Mouse (Mus musculus): Measurements from ENCODE around the gene Nipsnap1. TPM values are rescaled to one million over a fixed set of nuclear protein-coding genes. Genes with fewer than 3 reads are reported as not detected.

Nipsnap1 gene
- polyA plus RNA-seq, 1 experiment from 2014 or later = 91.7 TPM

DNA sequence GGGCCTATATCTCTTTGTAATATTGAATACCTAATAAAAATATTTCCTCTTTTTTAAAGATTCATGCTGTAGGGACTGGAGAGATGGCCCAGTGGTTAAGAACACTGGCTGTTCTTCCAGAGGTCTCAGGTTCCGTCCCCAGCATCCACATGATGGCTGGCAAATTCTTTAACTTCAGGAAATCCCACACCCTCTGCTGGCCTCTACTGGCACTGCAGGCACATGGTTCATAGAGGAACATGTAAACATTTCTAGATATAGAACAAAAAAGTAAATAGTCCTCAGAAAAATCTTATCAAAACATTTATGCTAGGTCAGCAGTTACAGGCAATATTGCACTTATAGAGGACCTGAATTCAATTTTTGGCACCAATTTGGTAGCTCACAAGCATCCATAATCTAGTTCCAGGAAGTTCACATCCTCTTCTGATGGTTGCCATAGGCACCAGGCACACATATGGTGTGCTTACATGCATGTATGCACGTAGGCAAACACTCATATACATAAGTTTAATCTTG lies 11.7 kb downstream of the Nipsnap1 start:
- 66% methylated on average over 2 of the region's 2 CpGs for WGBS
- Histone ChIP-seq H3K36me3 (replicated peaks) (peaks cover 74% of the 10 kb centered on the region), H3K4me1 (peaks cover 8% of the 10 kb centered on the region), H3K9me3 (no peaks in the 10 kb centered on the region), H3K27me3 (replicated peaks; ENCODE audit: low read depth, poor library complexity, severe bottlenecking) (no peaks in the 10 kb centered on the region), H3K4me3 (no peak overlapping the region), H3K27ac (replicated peaks) (no peak overlapping the region)
- DNase-seq (ENCODE audit: low spot score) = peak; percentile 59

- Histone ChIP-seq H3K27ac (replicated peaks) (no peak overlapping the region), H3K4me3 (no peak overlapping the region), H3K36me3 (replicated peaks) (peaks cover 85% of the 10 kb centered on the region), H3K27me3 (replicated peaks; ENCODE audit: low read depth, poor library complexity, severe bottlenecking) (no peaks in the 10 kb centered on the region), H3K9me3 (no peaks in the 10 kb centered on the region), H3K4me1 (peaks cover 8% of the 10 kb centered on the region)
- 93% methylated on average over 3 of the region's 3 CpGs for WGBS
- no peak for DNase-seq (ENCODE audit: low spot score)
These were observed 13.2 kb downstream of the Nipsnap1 start for GRCm38 (mm10) chr11:4886987-4887386.

- H3K36me3 ChIP-seq (replicated peaks) = peaks cover 62% of the 10 kb centered on the region
- peaks cover 8% of the 10 kb centered on the region for H3K4me1 ChIP-seq
- no peaks in the 10 kb centered on the region for H3K9me3 ChIP-seq
- H3K27ac ChIP-seq (replicated peaks) = peak within 1 kb of the TSS; percentile 88
- no peaks in the 10 kb centered on the region for H3K27me3 ChIP-seq (replicated peaks; ENCODE audit: low read depth, poor library complexity, severe bottlenecking)
- 3% methylated on average over 52 of the region's 52 CpGs for WGBS
- peak within 1 kb of the TSS; percentile 80 for H3K4me3 ChIP-seq
- DNase-seq (ENCODE audit: low spot score) = peak; percentile 88
These were observed 21.4 kb downstream of the Nipsnap1 start, which contains the start of gene Thoc5 for GRCm38 (mm10) chr11:4894848-4895816. Thoc5 (plus strand) TSS chr11:4895320.

DNA sequence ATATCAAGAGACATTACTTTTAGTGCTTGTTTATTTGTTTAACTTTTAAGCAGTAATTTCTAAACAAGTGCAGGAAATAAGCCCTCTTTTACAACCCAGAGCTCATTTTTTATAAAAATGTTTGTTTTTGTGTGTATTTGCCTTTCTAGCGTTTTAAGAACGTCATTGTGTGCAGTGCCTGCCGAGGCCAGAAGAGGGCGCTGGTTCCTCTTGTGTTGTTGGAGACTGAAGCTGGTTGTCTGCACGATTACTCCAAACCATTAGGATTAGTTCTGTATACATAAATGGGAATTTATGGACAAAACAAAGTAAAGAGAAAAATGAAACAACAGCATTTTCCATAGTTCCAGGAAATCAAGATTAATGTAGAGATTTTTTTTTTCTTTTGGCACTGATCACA lies 26.7 kb downstream of the Nipsnap1 start:
- peak; percentile 33 for DNase-seq (ENCODE audit: low spot score)

DNA sequence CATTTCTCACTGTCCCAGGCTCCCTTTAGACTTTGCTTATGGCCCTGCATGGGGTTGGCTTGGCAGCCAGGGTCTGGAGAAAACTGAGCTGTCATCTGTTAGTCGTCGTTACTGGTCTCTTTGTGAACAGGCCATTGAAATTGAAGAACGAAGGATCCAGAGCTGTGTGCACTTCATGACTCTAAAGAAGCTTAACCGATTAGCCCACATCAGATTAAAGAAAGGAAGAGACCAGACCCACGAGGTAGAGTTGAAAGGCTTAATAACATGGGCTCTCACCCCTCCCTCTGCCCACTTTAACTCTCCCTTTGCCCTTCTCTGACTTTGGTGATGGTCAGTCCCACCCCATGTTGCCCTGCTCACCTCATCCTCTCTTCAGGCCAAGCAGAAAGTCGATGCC lies 28.2 kb downstream of the Nipsnap1 start:
- Histone ChIP-seq H3K27ac (replicated peaks) (no peak overlapping the region), H3K4me3 (no peak overlapping the region), H3K27me3 (replicated peaks; ENCODE audit: low read depth, poor library complexity, severe bottlenecking) (no peaks in the 10 kb centered on the region), H3K36me3 (replicated peaks) (peaks cover 83% of the 10 kb centered on the region), H3K4me1 (no peaks in the 10 kb centered on the region), H3K9me3 (no peaks in the 10 kb centered on the region)
- DNase-seq (ENCODE audit: low spot score) = no peak
- 90% methylated on average over 6 of the region's 6 CpGs for WGBS

More for the DNA sequence above, 26.7 kb downstream of the Nipsnap1 start:
- Histone ChIP-seq H3K27me3 (replicated peaks; ENCODE audit: low read depth, poor library complexity, severe bottlenecking) (no peaks in the 10 kb centered on the region), H3K27ac (replicated peaks) (no peak overlapping the region), H3K4me1 (peaks cover 8% of the 10 kb centered on the region), H3K9me3 (no peaks in the 10 kb centered on the region), H3K4me3 (no peak overlapping the region), H3K36me3 (replicated peaks) (peaks cover 73% of the 10 kb centered on the region)
- WGBS = 72% methylated on average over 5 of the region's 5 CpGs

DNA sequence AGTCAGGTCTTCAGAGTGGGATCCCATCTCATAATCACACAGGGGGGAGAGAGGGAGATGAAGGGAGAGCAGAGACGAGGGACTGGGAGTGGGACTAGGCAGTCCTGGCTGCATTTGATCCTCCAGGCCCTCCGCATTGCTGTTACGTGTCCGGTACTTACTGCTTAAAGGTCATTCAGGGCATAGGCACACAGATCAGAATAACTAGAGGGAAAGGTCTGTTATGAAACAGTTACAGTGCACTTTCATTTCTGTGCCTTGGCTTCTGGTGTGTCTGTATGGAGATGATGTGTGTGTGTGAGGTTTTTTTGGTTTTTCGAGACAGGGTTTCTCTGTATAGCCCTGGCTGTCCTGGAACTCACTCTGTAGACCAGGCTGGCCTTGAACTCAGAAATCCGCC lies 32.5 kb downstream of the Nipsnap1 start:
- no peak for DNase-seq (ENCODE audit: low spot score)
- WGBS = 85% methylated on average over 6 of the region's 6 CpGs
- Histone ChIP-seq H3K4me1 (no peaks in the 10 kb centered on the region), H3K4me3 (no peak overlapping the region), H3K27me3 (replicated peaks; ENCODE audit: low read depth, poor library complexity, severe bottlenecking) (no peaks in the 10 kb centered on the region), H3K36me3 (replicated peaks) (peaks cover 91% of the 10 kb centered on the region), H3K9me3 (no peaks in the 10 kb centered on the region), H3K27ac (replicated peaks) (no peak overlapping the region)

- no peak overlapping the region for H3K4me3 ChIP-seq
- peak; percentile 62 for DNase-seq (ENCODE audit: low spot score)
- H3K27me3 ChIP-seq (replicated peaks; ENCODE audit: low read depth, poor library complexity, severe bottlenecking) = no peaks in the 10 kb centered on the region
- WGBS = 57% methylated on average over 1 of the region's 1 CpGs
- no peak overlapping the region for H3K27ac ChIP-seq (replicated peaks)
- H3K4me1 ChIP-seq = no peaks in the 10 kb centered on the region
- H3K9me3 ChIP-seq = no peaks in the 10 kb centered on the region
- H3K36me3 ChIP-seq (replicated peaks) = peaks cover 99% of the 10 kb centered on the region
These were observed 42.3 kb downstream of the Nipsnap1 start for GRCm38 (mm10) chr11:4916068-4916467.

DNA sequence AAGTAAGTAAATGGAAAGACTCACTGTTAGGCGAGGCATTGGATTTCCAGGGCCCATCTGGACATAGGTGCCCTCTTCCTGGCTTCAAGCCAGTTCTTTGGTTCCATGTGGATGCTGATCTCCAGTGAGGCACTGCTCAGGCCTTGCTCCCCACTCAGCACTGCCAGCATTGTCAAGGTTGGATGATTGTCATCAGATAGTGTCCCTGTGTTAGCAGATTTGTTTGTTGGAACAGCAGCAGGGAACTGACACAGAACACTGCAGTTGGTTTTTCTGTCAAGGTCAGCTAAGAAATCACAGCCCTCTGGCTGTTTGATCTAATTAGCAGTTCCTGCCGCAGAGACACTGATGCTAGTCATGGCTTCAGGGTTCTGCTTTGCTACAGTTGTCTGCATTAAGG lies 47.5 kb downstream of the Nipsnap1 start:
- H3K27me3 ChIP-seq (replicated peaks; ENCODE audit: low read depth, poor library complexity, severe bottlenecking) = no peaks in the 10 kb centered on the region
- H3K4me1 ChIP-seq = no peaks in the 10 kb centered on the region
- no peaks in the 10 kb centered on the region for H3K9me3 ChIP-seq
- DNase-seq (ENCODE audit: low spot score) = no peak
- no peak overlapping the region for H3K27ac ChIP-seq (replicated peaks)
- no peak overlapping the region for H3K4me3 ChIP-seq
- H3K36me3 ChIP-seq (replicated peaks) = peaks cover 100% of the 10 kb centered on the region
- WGBS = 87% methylated on average over 2 of the region's 2 CpGs

DNA sequence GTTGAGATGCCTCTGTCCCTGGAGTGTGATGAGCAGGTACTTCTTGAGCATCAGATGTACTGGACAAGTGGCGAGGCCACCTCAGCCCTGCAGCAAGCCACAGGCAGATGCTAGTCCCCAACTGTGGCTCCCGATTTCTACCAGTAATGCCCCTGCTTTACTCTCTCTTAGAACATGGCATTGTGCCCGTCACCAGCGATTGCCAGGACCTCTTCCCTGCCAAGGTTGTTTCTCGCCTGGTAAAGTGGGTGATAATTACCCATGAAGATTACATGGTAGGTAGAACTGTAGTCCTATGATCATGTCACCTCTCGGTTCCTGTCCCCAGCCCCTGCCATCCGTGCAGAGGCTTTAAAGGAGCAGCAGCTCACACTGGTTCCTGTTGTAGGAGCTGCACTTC lies 48.0 kb downstream of the Nipsnap1 start:
- WGBS = 87% methylated on average over 7 of the region's 7 CpGs
- H3K27me3 ChIP-seq (replicated peaks; ENCODE audit: low read depth, poor library complexity, severe bottlenecking) = no peaks in the 10 kb centered on the region
- H3K27ac ChIP-seq (replicated peaks) = no peak overlapping the region
- H3K4me1 ChIP-seq = no peaks in the 10 kb centered on the region
- H3K36me3 ChIP-seq (replicated peaks) = peaks cover 100% of the 10 kb centered on the region
- no peak overlapping the region for H3K4me3 ChIP-seq
- DNase-seq (ENCODE audit: low spot score) = no peak
- H3K9me3 ChIP-seq = no peaks in the 10 kb centered on the region

DNA sequence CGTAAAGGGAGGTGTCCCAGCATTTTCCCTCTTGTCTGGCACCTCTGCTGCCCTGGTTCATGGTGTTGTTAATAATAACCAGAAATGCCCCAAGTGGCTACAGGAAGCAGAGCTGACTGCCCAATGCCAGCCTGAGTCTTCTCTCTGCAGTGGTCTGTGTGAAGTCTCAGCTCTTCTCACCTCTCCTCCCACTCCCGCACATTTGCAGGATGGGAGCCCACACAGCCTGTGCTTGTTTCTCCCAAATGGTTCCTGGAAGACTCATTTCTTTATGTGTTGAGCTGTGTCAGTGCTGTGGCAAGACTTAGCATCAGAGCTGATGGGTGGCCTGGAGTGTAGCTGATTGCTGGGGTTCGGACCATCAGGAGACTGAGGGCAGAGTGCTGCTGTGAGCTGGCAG lies 53.5 kb downstream of the Nipsnap1 start:
- Histone ChIP-seq H3K9me3 (no peaks in the 10 kb centered on the region), H3K36me3 (replicated peaks) (peaks cover 92% of the 10 kb centered on the region), H3K27me3 (replicated peaks; ENCODE audit: low read depth, poor library complexity, severe bottlenecking) (no peaks in the 10 kb centered on the region), H3K4me3 (no peak overlapping the region), H3K4me1 (no peaks in the 10 kb centered on the region), H3K27ac (replicated peaks) (no peak overlapping the region)
- 87% methylated on average over 3 of the region's 3 CpGs for WGBS
- DNase-seq (ENCODE audit: low spot score) = no peak

DNA sequence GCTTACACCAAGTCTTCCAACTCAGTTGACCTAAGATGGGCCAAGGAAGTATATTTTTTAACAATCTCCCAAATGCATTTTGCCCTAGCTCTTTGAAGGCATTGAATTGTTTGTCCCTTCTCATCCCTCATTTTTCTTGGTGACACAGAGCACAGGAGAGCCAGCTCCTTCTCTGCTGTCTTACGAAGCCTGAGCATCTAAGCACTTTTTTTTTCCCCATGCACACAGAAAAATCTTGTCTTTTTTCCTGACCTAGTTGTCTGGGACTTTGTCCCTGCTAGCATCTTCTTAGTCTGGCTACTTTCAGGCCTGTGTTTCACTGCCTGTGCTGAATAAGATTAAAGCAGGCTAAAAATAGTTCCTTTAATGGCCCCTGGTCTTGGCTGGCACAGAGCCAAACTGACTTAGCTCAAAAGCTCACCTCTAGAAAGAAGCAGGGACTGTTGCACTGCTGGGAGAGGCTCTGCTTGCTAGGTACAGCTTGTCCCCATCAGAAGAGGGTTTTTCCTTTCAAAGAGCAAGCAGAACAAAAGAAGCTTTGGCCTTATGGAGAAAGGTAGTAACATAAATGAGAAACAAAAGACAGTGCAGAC lies 57.4 kb downstream of the Nipsnap1 start:
- 87% methylated on average over 1 of the region's 1 CpGs for WGBS
- no peaks in the 10 kb centered on the region for H3K27me3 ChIP-seq (replicated peaks; ENCODE audit: low read depth, poor library complexity, severe bottlenecking)
- peaks cover 55% of the 10 kb centered on the region for H3K36me3 ChIP-seq (replicated peaks)
- no peak overlapping the region for H3K27ac ChIP-seq (replicated peaks)
- H3K4me3 ChIP-seq = no peak overlapping the region
- no peak for DNase-seq (ENCODE audit: low spot score)
- H3K4me1 ChIP-seq = no peaks in the 10 kb centered on the region
- H3K9me3 ChIP-seq = no peaks in the 10 kb centered on the region

DNA sequence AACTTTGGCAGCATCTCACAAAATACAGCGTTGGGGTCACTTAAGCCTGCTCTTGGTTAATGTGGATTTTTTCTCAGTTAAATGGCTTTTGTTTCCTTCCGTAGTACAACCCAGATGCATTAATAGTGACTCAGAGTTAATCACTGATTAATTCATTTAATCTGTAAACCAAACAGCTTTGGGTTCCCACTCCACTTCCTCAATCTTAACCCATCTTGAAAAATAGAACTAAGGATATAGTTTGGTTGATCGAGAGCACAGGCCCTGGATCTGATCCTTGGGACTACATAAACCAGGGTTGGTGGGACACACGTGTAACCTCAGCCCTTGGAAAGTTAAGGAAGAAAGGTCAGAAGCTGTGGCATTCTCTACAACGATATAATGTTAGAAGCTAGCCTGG lies 62.5 kb downstream of the Nipsnap1 start:
- Histone ChIP-seq H3K4me1 (no peaks in the 10 kb centered on the region), H3K36me3 (replicated peaks) (0 out of 2 replicates have a peak, but pooled peaks cover 4% of the 10 kb centered on the region), H3K27ac (replicated peaks) (no peak overlapping the region), H3K9me3 (no peaks in the 10 kb centered on the region), H3K27me3 (replicated peaks; ENCODE audit: low read depth, poor library complexity, severe bottlenecking) (no peaks in the 10 kb centered on the region), H3K4me3 (no peak overlapping the region)
- WGBS = 82% methylated on average over 5 of the region's 5 CpGs
- DNase-seq (ENCODE audit: low spot score) = no peak

Data from embryonic facial prominence, embryonic 10.5 days (tissue).